Mouse (Mus musculus): ENCODE data around the gene Cdsn. TPM values are rescaled to one million over a fixed set of nuclear protein-coding genes. Genes with fewer than 3 reads are reported as not detected.

Gene Cdsn
- total RNA-seq, 1 experiment from 2014 or later = not detected

DNA sequence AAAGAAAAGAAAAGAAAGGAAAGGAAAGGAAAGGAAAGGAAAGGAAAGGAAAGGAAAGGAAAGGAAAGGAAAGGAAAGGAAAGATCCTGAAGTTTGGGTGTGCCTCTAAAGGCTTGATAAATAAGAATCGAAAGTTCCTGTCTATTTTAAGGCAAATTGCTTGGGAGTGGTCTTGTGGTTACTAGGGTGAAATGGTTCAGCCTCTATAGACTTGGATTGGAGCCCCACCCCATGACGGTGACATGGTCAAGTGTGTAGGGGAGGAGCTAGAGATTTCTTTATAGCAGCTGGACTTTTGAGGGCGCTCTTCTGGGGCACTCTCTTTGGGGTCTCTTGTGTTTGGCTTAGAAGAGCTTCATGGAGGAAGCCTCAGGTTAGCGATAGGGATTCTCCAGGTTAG lies 41.9 kb downstream of the Cdsn start:
- ATAC-seq (replicated peaks in 1 of 2; ENCODE audit: insufficient read depth in 1 of 2, low FRiP score in 2 of 2, low TSS enrichment in 1 of 2, low read depth in 1 of 2, poor library complexity in 2 of 2, severe bottlenecking in 2 of 2) = no peak

GRCm38 (mm10) chr17:35594456-35594855 lies 42.5 kb downstream of the Cdsn start:
- ATAC-seq (replicated peaks in 1 of 2; ENCODE audit: insufficient read depth in 1 of 2, low FRiP score in 2 of 2, low TSS enrichment in 1 of 2, low read depth in 1 of 2, poor library complexity in 2 of 2, severe bottlenecking in 2 of 2) = no peak

DNA sequence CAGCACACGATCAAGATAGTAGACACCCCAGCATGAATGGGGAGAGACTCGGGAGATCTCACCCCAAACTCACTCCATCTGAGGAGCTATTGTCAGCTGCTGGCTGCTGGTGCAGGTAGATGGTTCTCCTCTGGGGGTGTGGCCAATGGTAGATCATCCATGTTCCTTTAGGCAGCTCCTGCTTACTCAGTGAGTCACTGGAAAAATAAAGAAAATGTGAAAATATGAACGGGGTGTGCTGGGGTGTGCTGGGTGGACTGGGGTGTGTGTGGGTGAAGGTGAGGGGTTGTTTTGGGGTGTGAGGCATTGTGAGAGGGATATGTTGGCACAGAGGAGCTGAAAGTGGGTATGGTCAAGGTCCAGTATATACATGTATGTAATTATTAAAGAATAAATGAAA lies 45.5 kb downstream of the Cdsn start:
- no peak for ATAC-seq (replicated peaks in 1 of 2; ENCODE audit: insufficient read depth in 1 of 2, low FRiP score in 2 of 2, low TSS enrichment in 1 of 2, low read depth in 1 of 2, poor library complexity in 2 of 2, severe bottlenecking in 2 of 2)

DNA sequence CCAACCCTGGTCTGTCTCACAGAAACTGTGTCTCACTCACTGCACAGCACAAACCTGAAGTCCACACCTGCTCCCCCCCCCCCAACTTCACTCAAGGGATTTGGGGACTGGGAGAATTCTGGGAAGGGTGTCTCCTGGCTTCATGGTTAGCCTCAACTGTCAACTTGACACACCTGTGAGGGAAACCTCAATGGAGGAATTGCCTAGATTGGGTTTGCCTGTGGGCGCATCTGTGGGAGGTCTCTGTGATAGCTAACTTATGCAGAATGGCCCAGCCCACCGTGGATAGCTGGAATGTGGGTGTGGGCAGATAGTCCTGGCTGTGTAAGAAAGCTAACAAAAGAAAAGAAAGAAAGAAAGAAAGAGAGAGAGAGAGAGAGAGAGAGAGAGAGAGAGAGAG lies 49.3 kb downstream of the Cdsn start, which contains the start of gene Sfta2:
TSS of gene Sfta2 (plus strand) at position 301 of the 400 bp plus-strand sequence.
- ATAC-seq (replicated peaks in 1 of 2; ENCODE audit: insufficient read depth in 1 of 2, low FRiP score in 2 of 2, low TSS enrichment in 1 of 2, low read depth in 1 of 2, poor library complexity in 2 of 2, severe bottlenecking in 2 of 2) = no peak

DNA sequence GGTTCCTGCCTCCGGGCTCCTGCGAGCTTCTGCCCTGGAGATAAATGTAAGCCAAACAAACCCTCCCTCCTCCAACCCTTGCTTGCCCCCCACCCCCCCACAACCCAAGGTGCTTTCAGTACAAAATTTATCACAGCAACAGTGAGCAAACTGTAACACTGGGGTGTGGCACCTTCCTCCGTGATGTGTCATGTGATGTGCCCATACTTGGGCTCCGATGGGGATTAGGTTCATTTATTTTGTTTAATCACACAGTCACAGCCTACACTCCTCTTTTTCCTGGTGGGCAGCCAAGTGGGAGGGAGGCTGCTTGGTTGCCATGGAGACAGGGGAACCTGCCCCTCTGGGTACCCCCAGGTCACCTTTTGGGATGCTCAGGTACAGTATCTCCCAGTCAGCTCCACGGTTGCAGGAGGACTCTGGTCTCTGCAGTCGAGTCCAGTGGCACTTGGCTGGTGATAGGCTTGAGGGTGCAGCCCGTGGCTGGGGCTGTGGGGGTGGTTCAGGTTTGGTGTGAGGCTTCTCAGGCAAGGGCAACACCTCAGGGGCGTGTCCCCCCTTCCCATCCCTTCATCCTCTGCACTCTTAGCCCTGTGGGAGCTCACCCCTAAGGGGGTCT lies 49.9 kb downstream of the Cdsn start:
- no peak for ATAC-seq (replicated peaks in 1 of 2; ENCODE audit: insufficient read depth in 1 of 2, low FRiP score in 2 of 2, low TSS enrichment in 1 of 2, low read depth in 1 of 2, poor library complexity in 2 of 2, severe bottlenecking in 2 of 2)

Other genes with a start within 250 kb of the Cdsn start
- 0.25 TPM in 1 of 2 replicates, not detected in the other for gene H2-Q1, start 231.7 kb upstream of the Cdsn start, total RNA-seq (2017)
- not detected in 2 replicates for gene H2-Q2, start 209.9 kb upstream of the Cdsn start, total RNA-seq (2017)
- 110 and 133 TPM in 2 replicates for gene H2-Q4, start 172.5 kb upstream of the Cdsn start, total RNA-seq (2017)
- gene H2-Q6, start 127.3 kb upstream of the Cdsn start, total RNA-seq (2017) = 200 and 221 TPM in 2 replicates
- gene H2-Q7, start 113.0 kb upstream of the Cdsn start, total RNA-seq (2017) = 156 and 169 TPM in 2 replicates
- 0.25 and 2.8 TPM in 2 replicates for gene H2-Q10, start 82.0 kb upstream of the Cdsn start, total RNA-seq (2017)
- 0.31 and 0.45 TPM in 2 replicates for gene Pou5f1, start 46.1 kb upstream of the Cdsn start, total RNA-seq (2017)
- gene Tcf19, start 35.3 kb upstream of the Cdsn start, total RNA-seq (2017) = 8.0 and 13.1 TPM in 2 replicates
- 9.4 and 14.5 TPM in 2 replicates for gene Cchcr1, start 35.0 kb upstream of the Cdsn start, total RNA-seq (2017)
- gene Psors1c2, start 18.9 kb upstream of the Cdsn start, total RNA-seq (2017) = not detected in 2 replicates
- not detected in 2 replicates for gene 2300002M23Rik, start 15.3 kb downstream of the Cdsn start, total RNA-seq (2017)
- gene Sfta2, start 49.4 kb downstream of the Cdsn start, total RNA-seq (2017) = not detected in 2 replicates
- gene Gm9573, start 74.5 kb downstream of the Cdsn start, total RNA-seq (2017) = not detected in 2 replicates
- not detected in 2 replicates for gene Mucl3, start 91.6 kb downstream of the Cdsn start, total RNA-seq (2017)
- gene Vars2, start 115.5 kb downstream of the Cdsn start, total RNA-seq (2017) = 11.3 and 12.6 TPM in 2 replicates
- 14.1 and 17.3 TPM in 2 replicates for gene Gtf2h4, start 121.6 kb downstream of the Cdsn start, total RNA-seq (2017)
- 0.75 TPM in 1 of 2 replicates, not detected in the other for gene Ddr1, start 152.5 kb downstream of the Cdsn start, total RNA-seq (2017)

Measured in hematopoietic stem cell, adult 5-6 weeks (primary cell).